Mouse (Mus musculus): Measurements from ENCODE around the gene Stk32b. TPM values are rescaled to one million over a fixed set of nuclear protein-coding genes. Genes with fewer than 3 reads are reported as not detected.

The Stk32b gene
- 1 to 10 TPM; 8.7 to 9.0 TPM for total RNA-seq (2021)

DNA sequence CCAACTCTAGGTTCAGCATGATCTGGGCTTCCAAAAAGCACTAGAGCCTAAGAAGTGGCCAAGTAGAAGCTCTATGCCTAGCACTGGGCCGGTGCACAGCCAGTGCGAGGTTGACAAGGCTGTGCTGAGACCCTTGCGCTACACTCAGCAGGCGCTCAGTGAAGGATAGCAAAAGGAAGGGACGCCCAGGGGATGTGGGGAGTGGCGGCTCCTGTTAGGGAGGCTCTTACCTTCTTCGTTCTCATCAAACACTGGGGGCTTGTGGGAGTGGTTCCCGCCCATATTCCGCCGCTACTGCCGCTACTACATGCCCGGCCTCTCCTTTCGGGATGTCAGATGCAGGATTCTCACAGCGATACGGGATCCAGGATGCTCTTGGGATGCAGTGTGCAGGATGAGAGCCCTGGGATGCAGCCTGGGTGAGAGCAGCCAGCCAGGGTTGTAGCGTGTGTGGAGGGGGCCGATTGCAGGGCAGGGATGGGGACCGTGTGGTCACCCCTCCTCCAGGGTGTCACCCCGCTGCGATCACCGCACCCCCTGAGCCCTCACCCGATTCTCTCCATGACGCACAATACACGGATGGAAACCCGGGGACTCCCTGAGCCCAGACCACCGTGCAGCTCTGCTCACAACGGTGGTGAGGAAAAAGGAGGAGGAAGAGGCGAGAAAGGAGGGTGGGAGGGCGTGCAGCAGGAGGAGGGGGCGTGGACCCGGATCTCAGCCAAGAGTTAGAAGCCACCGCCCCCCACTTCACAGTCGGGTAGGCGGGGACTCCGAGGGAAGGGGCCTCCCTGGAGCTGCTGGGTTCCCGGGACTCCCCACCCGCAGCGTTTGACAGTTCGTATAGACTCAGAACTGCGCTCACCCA lies at the start of gene Stk32b:
TSS of gene Stk32b (minus strand) at position 667 of the 868 bp plus-strand sequence.
- intact Hi-C loops (cut with DNase I), result loop anchor here (1.0 to 5.0 kb wide), 2 partner anchors 279 to 418 kb away; no protein-coding TSS in a partner anchor
- DNase-seq (ENCODE audit: extremely low spot score in 1 of 2, low spot score in 2 of 2), result peak; percentile 27 to 61

DNA sequence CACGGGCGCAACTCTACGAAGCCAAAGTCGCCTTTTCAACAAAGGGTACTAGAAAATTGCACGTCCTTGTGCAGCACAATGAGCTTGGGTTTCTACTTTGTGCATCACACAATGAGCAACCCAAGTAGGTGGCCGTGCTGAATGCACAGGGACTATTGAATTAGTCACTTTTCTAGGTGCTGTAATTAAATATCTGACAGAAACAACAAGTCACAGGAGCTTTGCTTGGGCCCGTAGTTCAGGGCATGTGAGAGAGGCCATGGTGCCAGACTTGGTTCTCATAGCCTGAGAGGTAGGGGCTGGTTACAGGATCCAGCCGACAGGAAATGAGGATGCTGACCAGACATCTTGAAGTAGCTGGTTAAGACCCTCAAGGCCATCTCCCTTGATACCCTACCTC lies 48.9 kb upstream of the Stk32b start:
- intact Hi-C loops (cut with DNase I), result no loop called here
- no peak for DNase-seq (ENCODE audit: extremely low spot score in 1 of 2, low spot score in 2 of 2)

DNA sequence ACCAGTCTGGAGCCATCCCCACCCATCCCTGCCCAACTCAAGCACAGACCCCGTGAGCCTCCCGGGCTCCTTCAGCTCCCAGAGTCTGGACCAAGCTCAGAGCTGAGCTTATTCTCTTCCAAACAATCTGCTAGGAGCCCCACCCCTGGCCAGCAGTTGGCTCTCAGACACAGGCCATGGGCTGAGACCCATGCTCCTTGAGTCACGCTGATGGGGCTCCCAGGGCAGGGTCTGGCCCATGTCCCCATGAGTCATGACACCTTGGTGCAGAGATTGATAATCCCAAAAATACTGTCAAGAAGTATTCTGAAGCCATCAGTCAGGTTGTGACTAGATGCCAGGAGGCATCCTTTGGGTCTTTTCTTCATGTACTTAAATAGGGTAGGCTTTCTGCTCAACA lies 45.1 kb upstream of the Stk32b start:
- intact Hi-C loops (cut with DNase I), result no loop called here
- no peak for DNase-seq (ENCODE audit: extremely low spot score in 1 of 2, low spot score in 2 of 2)

DNA sequence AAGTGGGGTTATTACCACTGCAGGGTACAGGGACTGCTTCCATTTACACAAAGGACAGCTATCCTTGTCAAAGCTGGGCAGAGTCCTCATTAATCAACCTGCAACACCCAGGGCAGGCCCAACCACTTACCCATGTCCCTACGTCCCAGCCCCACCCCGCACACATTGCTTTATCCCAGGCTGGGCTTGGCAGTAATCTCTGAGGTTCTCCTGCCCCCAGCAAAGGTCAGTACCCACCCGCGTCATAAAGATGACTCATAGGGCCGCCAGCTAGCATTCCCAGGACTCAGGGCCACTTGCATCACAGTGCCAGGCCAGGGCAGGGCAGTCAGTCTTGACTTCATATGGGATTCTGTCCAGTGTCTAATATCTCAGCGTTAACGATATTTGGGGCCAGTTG lies 36.4 kb upstream of the Stk32b start:
- DNase-seq (ENCODE audit: extremely low spot score in 1 of 2, low spot score in 2 of 2), result no peak
- intact Hi-C loops (cut with DNase I), result no loop called here

DNA sequence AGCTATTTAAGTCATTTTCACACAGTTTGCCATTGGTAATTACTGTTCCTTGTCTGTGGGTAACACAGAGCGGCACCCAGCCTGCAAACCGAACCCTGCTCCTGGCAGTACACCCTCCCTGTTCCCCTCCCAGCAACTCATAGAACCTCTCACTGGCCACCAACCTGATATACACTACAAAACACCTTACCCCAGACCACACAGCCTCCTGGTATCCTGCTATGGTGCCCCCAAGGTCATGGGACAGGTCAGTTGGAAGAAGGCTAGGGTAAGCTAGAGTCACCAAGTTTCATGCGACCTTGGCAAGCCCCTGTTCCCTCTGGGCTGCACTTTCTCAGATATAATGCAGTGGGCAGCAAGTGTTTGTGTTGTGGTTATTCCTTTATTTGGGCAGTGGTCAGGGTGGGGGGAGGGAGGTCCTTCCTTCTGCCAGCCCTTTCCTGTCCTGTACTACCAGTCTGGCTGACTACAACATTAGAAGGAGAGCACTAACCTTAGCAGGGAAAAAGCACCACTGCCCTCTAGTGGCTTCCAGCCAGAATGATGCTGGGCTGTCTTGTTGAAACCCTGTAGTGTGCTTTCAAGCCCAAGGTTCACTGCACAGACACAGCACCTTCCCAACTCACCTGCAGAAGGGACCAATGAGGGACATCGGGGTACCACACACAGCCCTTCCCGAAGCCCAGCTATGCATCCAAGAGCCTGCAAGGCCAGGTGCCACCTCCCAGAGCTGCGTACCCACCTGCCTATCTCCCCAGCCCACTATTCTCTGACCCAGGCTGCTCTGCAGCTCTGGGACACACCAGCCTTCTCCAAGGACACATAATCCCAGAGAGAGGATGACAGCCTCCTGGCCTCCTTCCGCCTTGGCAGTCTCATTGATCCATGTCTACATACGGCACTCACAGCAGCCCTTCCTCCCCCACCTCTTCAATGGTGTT lies 35.3 kb upstream of the Stk32b start:
- peak; percentile 74 to 81 for DNase-seq (ENCODE audit: extremely low spot score in 1 of 2, low spot score in 2 of 2)
- intact Hi-C loops (cut with DNase I), result loop anchor here (1.0 kb wide), 1 partner anchor 454 kb away; no protein-coding TSS in a partner anchor

DNA sequence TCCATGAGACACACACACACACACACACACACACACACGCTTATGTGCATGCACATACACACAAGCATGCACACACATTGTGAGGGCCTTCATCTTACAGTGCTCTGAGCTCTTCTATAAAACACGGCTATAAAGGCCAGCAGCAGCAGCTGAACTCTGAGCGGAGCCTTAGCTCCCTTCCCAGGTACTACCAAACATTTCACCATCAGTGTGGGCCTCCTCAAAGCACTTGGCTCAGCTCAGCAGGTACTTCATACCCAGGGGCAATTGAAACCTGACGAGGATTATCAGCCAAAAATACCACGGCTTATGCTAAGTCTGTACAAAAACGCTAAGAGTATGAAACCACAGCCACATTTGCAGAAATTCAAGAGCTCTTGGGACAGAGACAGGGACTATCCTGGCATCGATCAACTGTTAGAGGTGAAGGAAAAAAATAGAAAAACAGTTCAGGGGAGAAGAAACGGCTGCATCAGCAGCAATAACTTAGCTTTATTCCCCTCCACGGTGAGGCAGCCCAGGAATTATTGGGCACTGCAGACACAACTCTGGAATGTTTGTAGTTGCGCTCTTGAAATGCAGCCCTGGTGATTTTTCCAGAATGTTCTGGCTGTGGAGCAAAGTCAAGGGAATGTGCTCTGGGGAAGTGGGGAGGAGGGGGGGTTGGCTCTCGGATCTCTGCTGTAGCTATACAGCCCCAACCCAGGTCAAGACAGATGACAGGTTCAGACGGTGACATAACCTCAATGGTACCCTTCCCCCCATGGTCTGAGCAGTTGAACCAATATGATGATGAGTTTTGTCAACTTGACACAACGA lies 27.1 kb upstream of the Stk32b start:
- intact Hi-C loops (cut with DNase I), result no loop called here
- DNase-seq (ENCODE audit: extremely low spot score in 1 of 2, low spot score in 2 of 2), result no peak

DNA sequence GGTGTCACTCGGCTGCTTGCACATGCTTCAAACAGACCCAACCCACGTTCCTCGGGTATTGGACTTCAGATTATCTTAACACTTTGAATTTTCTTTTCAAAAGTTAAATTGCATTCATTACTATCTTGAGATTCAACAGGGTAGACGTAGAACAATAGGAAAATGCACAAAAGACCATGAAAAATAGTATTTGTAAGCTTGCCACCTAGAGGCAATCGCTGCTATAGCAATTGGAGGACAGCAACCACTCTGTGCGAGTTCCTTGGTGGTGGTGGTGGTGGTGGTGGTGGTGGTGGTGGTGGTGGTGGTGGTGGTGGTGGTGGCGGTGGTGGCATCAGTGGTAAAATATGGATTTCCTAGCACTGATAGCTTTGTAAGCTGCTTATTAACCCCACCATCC lies 19.2 kb upstream of the Stk32b start:
- intact Hi-C loops (cut with DNase I), result no loop called here
- no peak for DNase-seq (ENCODE audit: extremely low spot score in 1 of 2, low spot score in 2 of 2)

DNA sequence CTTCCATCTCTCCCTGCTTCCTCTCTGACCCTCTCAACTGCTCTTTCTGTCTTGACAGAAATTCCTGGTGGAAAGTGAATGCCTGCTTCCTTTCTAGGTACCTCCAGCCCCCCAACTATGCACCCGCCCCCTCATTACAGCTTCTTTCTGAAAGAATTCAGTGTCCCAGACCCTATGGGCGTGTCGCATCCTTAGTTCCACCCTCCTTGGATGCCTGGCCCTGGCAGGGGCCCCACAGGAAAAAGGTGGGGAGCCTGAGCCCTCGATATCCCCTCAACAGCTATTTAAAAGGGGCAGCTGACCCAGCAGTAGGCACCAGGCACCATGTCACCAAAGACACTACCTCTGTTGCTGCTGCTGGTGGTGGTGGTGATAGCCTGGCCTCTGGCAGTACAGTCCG lies 18.3 kb upstream of the Stk32b start, which contains the start of gene Cytl1:
TSS of gene Cytl1 (plus strand) at position 296 of the 400 bp plus-strand sequence.
- DNase-seq (ENCODE audit: extremely low spot score in 1 of 2, low spot score in 2 of 2), result no peak
- intact Hi-C loops (cut with DNase I), result no loop called here

DNA sequence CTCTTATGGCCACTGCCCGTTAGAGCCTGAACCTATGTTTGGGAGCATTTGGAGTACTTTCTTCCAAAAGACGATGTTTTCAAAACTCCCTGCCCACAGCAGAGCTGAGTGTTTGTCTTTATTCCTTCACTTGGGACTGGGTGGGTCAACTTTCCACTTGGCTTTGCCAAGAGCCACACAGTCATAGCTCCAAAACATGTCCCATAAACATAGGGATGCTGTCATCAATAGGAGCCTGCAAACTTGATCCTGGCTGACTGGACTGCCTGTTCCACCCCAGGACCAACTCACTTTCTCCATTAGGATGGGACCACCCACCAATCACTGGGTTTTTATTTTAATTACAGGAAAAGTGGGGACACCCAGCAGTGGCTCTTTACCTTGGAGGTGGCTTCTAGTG lies 13.8 kb upstream of the Stk32b start:
- intact Hi-C loops (cut with DNase I), result no loop called here
- DNase-seq (ENCODE audit: extremely low spot score in 1 of 2, low spot score in 2 of 2), result no peak

DNA sequence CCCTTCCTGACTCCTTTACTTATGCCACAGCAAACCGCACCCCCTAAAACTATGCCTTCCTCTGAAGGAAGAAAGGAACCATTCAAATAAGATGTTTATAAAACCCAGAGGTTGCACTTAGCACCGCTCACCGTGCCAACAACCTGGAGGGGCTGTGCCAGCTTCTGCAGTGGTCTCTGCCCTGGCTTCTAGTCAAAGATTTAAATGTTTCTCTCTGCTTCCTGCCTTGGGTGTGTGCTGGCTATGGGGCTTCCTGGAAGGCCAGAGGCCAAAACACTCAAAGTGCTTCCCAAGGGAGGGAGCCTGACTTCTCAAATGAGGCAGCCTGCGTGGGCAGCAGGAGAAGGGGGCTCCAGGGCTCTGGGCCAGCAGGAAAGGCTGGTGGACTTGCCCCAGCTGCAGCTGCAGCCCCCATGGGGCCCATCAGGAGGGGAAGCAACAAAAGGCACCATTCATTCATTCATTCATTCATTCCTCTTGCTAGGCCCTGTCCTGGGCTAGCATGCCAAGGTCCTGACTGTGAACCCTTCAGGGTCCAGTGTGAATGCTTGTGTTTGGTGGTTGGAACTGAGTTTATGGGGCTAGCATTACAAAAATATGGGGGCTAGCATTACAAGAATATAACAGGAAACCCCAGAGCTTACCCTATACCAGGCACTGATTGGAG lies 8.4 kb upstream of the Stk32b start:
- peak in 1 of 2 experiments; percentile 26 for DNase-seq (ENCODE audit: extremely low spot score in 1 of 2, low spot score in 2 of 2)
- intact Hi-C loops (cut with DNase I), result no loop called here

DNA sequence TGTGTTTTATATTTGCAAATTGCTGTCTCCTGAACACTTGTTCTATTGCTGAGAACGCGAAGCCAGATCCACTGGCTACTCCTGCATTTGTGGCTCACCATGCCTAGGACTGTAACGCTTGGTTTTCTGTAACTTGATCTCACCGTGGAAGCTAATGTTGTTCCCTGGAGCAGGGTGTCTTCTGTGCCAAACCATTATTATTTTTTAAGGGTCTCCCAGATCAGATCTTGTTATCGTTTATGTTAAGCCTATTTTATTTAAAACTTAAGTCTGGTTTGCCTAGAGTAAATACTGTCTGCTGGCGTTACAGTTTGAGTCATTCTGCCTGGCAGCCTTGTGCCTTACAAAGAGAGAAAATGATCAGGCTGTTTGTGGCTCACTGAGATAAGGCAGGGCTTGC lies 3.7 kb upstream of the Stk32b start:
- intact Hi-C loops (cut with DNase I), result no loop called here
- DNase-seq (ENCODE audit: extremely low spot score in 1 of 2, low spot score in 2 of 2), result no peak

DNA sequence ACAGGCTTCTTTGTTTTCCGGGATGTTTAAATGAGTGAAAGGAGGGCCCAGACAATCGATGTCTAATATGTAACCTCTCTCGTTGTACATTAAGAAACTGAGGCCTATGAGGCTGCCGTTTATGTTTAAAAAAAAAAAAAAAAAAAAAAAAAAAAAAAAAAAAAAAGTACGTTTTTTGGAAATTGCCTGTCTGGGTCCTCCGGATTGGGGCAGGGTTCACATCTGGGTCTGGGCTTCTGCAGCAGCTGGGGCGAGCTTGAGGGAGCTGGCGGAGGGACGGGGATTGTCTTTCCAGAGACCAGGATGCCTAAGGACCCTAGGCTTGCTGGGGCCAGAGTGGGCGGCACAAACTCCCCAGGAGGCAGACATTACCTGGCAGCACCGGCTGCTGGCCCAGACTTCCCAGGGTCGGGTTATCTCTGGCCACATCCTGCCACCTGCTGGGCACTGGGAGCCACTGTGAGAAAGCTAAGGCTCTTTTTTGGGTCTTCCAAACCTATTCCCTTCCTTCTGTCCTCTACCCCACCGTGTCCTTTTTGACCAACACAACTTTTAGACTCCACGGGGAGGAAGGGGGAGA lies 503 bp upstream of the Stk32b start:
- peak; percentile 51 to 65 for DNase-seq (ENCODE audit: extremely low spot score in 1 of 2, low spot score in 2 of 2)
- intact Hi-C loops (cut with DNase I), result loop anchor here (1.0 to 5.0 kb wide), 2 partner anchors 280 to 419 kb away; no protein-coding TSS in a partner anchor

DNA sequence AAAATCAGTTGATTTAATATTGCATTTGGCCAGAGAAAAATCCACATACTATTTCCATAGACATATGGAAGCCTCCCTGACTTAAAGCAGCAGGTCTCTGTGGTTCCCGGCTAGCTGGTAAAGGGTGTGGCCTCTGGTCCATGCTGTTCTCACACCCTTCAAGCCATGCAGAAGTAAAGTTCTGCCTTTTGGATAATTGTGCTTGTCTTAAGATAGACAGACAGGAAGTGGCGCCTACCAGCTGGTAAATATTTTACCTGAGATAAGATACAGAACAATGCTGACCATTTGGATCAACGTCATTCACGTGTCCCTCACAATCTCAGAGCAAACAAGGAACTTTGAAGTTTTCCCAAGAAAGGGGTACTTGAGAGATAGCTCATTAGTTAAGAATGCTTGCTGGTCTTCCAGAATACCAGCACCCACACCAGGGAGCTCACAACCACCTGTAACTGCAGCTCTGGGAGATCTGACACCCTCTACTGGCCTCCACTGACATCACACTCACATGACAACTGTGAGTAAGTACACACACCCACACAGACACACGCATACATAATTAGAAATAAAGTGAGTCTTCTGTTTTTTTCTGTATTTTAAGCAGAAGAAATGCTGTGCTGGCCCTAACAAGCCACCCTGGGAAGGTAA lies 7.6 kb downstream of the Stk32b start:
- no peak for DNase-seq (ENCODE audit: extremely low spot score in 1 of 2, low spot score in 2 of 2)
- intact Hi-C loops (cut with DNase I), result no loop called here

DNA sequence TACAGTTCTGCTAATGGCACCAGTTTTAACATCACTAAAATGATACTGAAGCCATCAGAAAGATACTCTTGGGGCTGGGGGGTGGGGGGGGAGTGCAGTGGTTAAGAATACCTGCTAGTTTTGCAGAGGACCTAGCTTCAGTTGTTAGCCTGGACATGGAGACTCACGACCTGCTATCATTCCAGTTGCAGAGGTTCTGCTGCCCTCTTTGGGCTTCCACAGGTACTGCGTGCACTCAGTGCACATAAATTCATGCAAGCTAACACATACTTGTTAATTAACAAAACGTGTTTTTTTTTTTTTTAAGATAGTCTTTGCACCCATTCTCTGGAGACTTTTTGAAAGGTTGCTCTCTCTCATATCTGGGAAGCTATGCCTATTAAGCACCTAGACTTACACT lies 8.8 kb downstream of the Stk32b start:
- intact Hi-C loops (cut with DNase I), result no loop called here

DNA sequence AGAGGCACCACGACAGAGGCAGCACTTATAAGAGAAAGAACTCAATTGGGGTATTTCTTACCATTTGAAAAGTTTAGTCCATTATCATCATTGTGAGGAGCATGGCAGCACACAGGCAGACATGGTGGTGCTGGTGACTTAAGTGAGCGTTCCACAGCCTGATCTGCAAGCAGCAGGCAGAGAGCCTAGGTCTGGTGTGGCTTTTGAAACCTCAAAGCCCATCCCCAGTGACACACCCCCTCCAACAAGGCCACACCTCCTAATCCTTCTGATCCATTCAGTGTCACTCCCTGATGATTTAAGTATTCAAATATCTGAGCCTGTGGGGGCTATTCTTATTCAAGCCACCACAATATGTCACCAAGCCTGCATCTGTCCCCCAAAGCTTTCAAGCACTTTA lies 12.0 kb downstream of the Stk32b start:
- no peak for DNase-seq (ENCODE audit: extremely low spot score in 1 of 2, low spot score in 2 of 2)
- intact Hi-C loops (cut with DNase I), result no loop called here

More for the DNA sequence above, 8.8 kb downstream of the Stk32b start:
- DNase-seq (ENCODE audit: extremely low spot score in 1 of 2, low spot score in 2 of 2), result no peak

DNA sequence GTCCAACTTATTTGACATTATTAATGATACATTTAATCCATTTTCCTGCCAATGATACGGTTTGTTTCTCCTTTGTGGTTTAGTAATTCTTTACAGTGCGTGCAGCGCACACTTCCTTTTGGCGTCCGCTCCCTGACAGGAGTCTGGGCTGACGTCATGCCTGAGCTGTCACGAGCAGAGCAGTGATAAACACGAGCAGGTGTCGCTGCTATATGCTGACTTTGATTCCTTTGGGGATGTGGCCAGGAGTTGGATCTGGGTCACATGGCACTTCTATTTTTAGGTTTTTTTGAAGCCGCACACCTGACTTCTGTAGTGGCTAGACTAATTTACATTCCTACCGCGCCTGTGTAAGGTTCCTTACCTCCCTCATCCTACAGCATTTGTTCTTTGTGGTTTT lies 17.2 kb downstream of the Stk32b start:
- intact Hi-C loops (cut with DNase I), result no loop called here
- DNase-seq (ENCODE audit: extremely low spot score in 1 of 2, low spot score in 2 of 2), result peak in 1 of 2 experiments; percentile 31

DNA sequence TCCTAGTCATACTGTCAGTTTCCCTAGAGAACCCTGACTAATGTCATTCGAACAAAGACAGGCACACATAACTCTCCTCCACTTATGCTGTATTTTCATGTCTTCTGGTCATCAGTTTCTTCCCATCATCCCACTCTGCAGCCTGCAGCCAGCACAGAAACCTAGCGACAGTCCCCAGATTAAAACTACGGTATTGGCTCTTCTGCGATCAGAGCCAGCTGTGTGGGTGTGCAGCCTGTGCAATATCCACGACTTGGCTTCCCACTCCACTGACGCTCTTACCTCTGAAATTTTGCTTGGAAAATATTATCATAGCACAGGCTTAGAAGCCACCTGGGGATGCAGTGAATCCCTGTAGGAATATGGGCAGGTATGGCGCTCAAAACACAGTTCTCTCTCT lies 19.7 kb downstream of the Stk32b start:
- peak; percentile 26 to 31 for DNase-seq (ENCODE audit: extremely low spot score in 1 of 2, low spot score in 2 of 2)
- intact Hi-C loops (cut with DNase I), result no loop called here

Data from left cerebral cortex, postnatal 10 days (tissue).